Mouse (Mus musculus) cerebellum, adult 2 months (tissue): ENCODE results near the gene Col1a1. TPM values are rescaled to one million over a fixed set of nuclear protein-coding genes. Genes with fewer than 3 reads are reported as not detected.

Experiments
- DNase-seq, 2 experiments: peaks; one replicate each; pipeline ENCODE4 v3.0.0; 2021
- H3K27ac ChIP-seq: fragments of 200-500 bp; 2 replicates; pipeline ENCODE4 v1.5.1; 2012; ENCODE audit warnings: low read length, control low read depth, inconsistent platforms; ENCODE audit not compliant: insufficient read depth
- H3K27me3 ChIP-seq: fragments of 200-500 bp; 2 replicates; pipeline ENCODE4 v1.6.1; 2012; ENCODE audit warnings: inconsistent platforms, mild to moderate bottlenecking, low read length, moderate library complexity; ENCODE audit not compliant: control insufficient read depth, insufficient read depth
- H3K4me1 ChIP-seq: fragments of 200-500 bp; 2 replicates; pipeline ENCODE4 v1.6.1; 2011; ENCODE audit warnings: low read length; ENCODE audit not compliant: control insufficient read depth, insufficient read depth
- H3K4me3 ChIP-seq: fragments of 200-500 bp; replicated peaks from 2 replicates; pipeline ENCODE3; 2011; ENCODE audit warnings: mild to moderate bottlenecking, low read depth, low read length, control low read depth; ENCODE audit not compliant: insufficient read depth
- CTCF ChIP-seq: fragments of 200-500 bp; IDR thresholded peaks from 2 replicates; pipeline ENCODE4 v1.5.1; 2011; ENCODE audit warnings: low read depth, mild to moderate bottlenecking, control low read depth, low read length, moderate library complexity, borderline replicate concordance; ENCODE audit not compliant: insufficient read depth
- POLR2A ChIP-seq: fragments of 200-500 bp; IDR thresholded peaks from 2 replicates; pipeline ENCODE4 v1.6.1; 2011; ENCODE audit warnings: low read length, control low read depth, borderline replicate concordance; ENCODE audit not compliant: insufficient read depth
- WGBS: fragments of 180-500 bp; shearing (Covaris S2); methylation state at CpG from one replicate; pipeline ENCODE4 v1.1.7; 2018; 5-methylcytosine and 5-hydroxymethylcytosine counted together
- polyA plus RNA-seq: library from polyadenylated mRNA; depleted of rRNA; stranded (reverse); fragments of >200 nt; gene quantifications from 2 replicates; pipeline ENCODE4 v1.2.3, GENCODE M21; 2012

Col1a1 gene
- polyA plus RNA-seq, 1 experiment, result 4.5 TPM

- under 1% methylated on average over 22 of the region's 22 CpGs for WGBS
- Histone ChIP-seq H3K27me3 (no peaks in the 10 kb centered on the region), H3K27ac (peak overlapping the region; percentile 97), H3K4me3 (peak overlapping the region; percentile 82), H3K4me1 (peaks cover 30% of the 10 kb centered on the region)
- DNase-seq, result peak in 1 of 2 experiments; percentile 62
- TF ChIP-seq POLR2A (no peak), CTCF (no peak)
Measured at GRCm38 (mm10) chr11:94992754-94993606, 57.0 kb downstream of the Col1a1 start.

- no peak for TF ChIP-seq POLR2A
- no peak for TF ChIP-seq CTCF
- peak overlapping the region; percentile 97 for H3K27ac ChIP-seq
- peak overlapping the region; percentile 82 for H3K4me3 ChIP-seq
- DNase-seq, result peak; percentile 62 to 73
- H3K4me1 ChIP-seq, result peaks cover 35% of the 10 kb centered on the region
- WGBS, result 1% methylated on average over 10 of the region's 10 CpGs
- H3K27me3 ChIP-seq, result no peaks in the 10 kb centered on the region
Measured at GRCm38 (mm10) chr11:94994208-94994814, 58.3 kb downstream of the Col1a1 start.

DNA sequence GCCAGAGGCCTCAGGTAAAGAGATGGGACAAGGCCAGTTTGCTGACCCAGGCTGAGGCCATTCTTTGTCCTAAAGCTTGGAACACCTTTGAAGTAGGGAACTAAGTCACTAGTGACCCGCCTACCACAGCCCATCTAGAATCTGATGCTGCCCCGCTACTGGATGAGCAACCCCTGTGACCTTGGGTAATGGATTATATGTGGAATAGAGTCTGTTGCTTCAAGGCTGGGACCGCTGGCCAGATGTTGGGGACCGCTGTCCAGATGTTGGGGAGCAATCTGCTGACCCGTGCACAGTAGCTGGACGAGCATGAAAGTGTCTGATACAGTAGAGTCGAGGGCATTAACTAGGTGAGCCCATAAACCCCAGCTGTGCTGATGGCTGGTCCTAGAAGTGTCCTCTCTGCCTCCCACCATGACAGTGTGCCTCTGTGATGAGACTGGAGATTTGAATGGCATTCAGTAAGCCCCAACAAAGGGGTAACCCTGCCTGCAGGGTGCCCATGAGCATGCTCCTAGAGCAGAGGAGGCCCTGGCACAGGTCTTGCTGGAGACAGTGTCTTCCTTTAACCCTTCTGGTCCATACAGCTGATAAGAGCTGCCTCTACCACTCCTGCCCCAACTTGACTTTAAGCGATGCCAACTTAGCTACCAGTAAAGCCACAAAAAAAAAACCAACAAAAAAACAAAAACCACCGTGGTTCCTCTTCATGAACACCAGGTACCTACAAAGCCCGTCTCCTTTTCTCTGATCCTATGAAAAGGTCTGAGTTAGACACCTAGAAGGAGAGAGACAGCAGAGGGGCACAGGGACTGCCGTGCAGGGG is 59.1 kb downstream of the Col1a1 start:
- DNase-seq, result peak in 1 of 2 experiments; percentile 35
- Histone ChIP-seq H3K27me3 (no peaks in the 10 kb centered on the region), H3K27ac (peak overlapping the region; percentile 97; the same call in 1 of the 2 replicates), H3K4me1 (peaks cover 42% of the 10 kb centered on the region), H3K4me3 (peak overlapping the region; percentile 82)
- WGBS, result 41% methylated on average over 11 of the region's 11 CpGs
- TF ChIP-seq POLR2A (no peak), CTCF (no peak)

DNA sequence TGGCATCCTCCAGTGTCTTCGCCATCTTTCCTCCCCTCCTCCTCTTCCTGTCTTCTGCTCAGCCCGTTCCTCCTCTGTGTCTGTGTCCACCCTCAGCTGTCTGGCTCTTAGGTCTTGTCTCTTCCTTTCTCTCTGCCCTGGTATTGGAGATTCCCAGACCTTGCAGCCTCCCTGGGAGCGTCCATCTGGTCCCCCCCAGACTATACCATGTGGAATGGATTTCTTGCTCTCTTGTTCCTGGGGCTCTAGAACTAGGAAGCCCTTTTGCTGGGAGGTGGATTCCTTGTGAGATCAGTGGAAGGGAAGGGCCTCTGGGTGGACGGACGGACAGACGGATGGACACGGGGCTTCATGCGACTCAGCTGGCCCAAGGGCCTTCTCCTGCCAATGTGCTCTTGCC is 60.1 kb downstream of the Col1a1 start:
- Histone ChIP-seq H3K4me1 (peaks cover 52% of the 10 kb centered on the region), H3K27ac (peak overlapping the region; percentile 57), H3K27me3 (no peaks in the 10 kb centered on the region), H3K4me3 (peak overlapping the region; percentile 54)
- no peak for TF ChIP-seq CTCF
- TF ChIP-seq POLR2A, result peak; percentile 19; the same call in 1 of the 2 replicates
- WGBS, result 15% methylated on average over 8 of the region's 8 CpGs
- peak; percentile 61 to 62 for DNase-seq

GRCm38 (mm10) chr11:94996984-94997383 is 61.0 kb downstream of the Col1a1 start:
- Histone ChIP-seq H3K4me1 (peaks cover 57% of the 10 kb centered on the region), H3K27ac (no peak overlapping the region), H3K4me3 (no peak overlapping the region), H3K27me3 (no peaks in the 10 kb centered on the region)
- TF ChIP-seq POLR2A, result no peak
- 82% methylated on average over 6 of the region's 6 CpGs for WGBS
- no peak for DNase-seq

DNA sequence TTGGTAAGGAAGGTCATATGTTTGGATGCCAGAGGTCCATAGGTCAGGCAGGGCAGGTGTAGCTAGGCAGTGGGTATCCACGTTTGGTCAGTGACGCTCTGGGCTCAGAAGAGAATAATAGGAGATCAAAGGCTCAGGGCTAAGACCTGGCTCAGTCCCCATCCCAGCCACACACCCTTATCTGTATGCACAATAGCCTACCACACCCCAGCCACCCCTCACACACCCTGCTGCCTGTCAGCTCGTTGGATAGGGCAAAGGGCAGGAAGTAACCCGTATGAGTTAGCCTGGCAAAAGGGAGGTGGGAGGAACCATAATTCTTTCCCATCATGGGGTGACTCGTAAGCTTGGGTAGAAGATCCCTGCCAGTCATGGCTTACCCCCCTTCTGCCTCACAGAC is 61.6 kb downstream of the Col1a1 start:
- H3K4me1 ChIP-seq, result peaks cover 62% of the 10 kb centered on the region
- TF ChIP-seq CTCF (no peak), POLR2A (no peak)
- 0 out of 2 replicates have a peak overlapping the region, but pooled peaks have one; percentile 36 for H3K27ac ChIP-seq
- peak in 1 of 2 experiments; percentile 45 for DNase-seq
- no peak overlapping the region for H3K4me3 ChIP-seq
- H3K27me3 ChIP-seq, result no peaks in the 10 kb centered on the region
- 29% methylated on average over 5 of the region's 5 CpGs for WGBS

- Histone ChIP-seq H3K27ac (peak overlapping the region; percentile 36; the same call in 1 of the 2 replicates), H3K27me3 (no peaks in the 10 kb centered on the region), H3K4me3 (no peak overlapping the region), H3K4me1 (peaks cover 62% of the 10 kb centered on the region)
- WGBS, result 13% methylated on average over 16 of the region's 16 CpGs
- DNase-seq, result peak in 1 of 2 experiments; percentile 54
- TF ChIP-seq POLR2A (no peak), CTCF (no peak)
Measured at GRCm38 (mm10) chr11:94998041-94998531, 62.1 kb downstream of the Col1a1 start.

DNA sequence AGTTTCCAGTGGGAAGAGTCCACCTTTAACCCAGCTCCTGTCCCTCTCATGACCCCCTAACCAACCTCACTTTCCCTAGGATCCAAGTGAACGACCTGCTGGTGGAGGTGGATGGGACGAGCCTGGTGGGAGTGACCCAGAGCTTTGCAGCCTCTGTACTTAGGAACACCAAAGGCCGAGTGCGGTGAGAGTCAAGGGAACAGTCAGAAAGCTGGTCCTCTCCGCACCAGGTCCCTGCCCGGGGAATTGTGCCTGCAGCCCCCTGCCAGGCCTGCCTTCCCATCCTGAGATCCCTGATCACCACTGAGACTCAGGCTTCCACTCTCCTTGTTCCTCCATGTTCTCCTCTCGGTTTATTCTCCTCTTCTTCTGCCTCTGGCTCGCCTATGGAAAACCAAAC is 64.1 kb downstream of the Col1a1 start:
- peak in 1 of 2 experiments; percentile 40 for DNase-seq
- no peak for TF ChIP-seq CTCF
- no peak for TF ChIP-seq POLR2A
- Histone ChIP-seq H3K4me1 (peaks cover 72% of the 10 kb centered on the region), H3K4me3 (no peak overlapping the region), H3K27me3 (no peaks in the 10 kb centered on the region), H3K27ac (peak overlapping the region; percentile 69)
- 73% methylated on average over 8 of the region's 8 CpGs for WGBS
